Mouse (Mus musculus): Measurements from ENCODE around the gene Krtap1-5. TPM values are rescaled to one million over a fixed set of nuclear protein-coding genes. Genes with fewer than 3 reads are reported as not detected.
"Not testable (repeated sequence)": the region's sequence is repeated elsewhere in the genome, so short reads cannot be mapped to it uniquely, and the experiment has no call there.

Krtap1-5 gene
- polyA plus RNA-seq (2015; fragmentation: Nextera tagmentation; extraction: Ambion mirVana) = not detected in 2 replicates

GRCm38 (mm10) chr11:99580636-99581035 is at the start of gene Krtap1-5:
Gene Krtap1-5 (minus strand): TSS chr11:99581016.
- Histone ChIP-seq H3K4me1 (replicated peaks) (no peaks in the 10 kb centered on the region), H3K9me3 (replicated peaks) (no peaks in the 10 kb centered on the region), H3K36me3 (no peaks in the 10 kb centered on the region), H3K27ac (no peak within 1 kb of the TSS), H3K4me2 (no peak within 1 kb of the TSS), H3K9ac (no peak within 1 kb of the TSS), H3K27me3 (no peaks in the 10 kb centered on the region), H3K4me3 (replicated peaks) (no peak within 1 kb of the TSS)
- WGBS (ENCODE audit: insufficient replicate concordance) = 72% methylated on average over 6 of the region's 6 CpGs
- ATAC-seq (ENCODE audit: low read depth) = no peak
- no peak for DNase-seq

DNA sequence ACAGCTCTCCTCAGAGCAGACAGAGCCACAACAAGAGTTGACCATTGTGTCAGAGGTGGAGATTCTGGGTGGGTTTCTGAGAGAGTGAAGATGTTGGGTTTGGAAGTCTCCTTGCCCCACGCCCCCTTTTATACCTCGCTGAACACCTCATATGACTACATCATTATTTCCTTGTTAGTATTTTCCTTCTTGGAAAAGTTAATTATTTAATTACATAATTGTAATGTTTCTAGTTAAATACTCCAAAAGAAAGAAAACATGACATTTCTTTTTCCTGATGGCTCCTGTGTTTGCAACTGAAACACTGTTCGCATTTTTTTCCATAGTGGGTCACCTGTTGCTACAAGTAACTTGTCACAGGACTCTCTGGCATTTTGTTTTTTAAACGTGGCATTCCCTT is 47.3 kb upstream of the Krtap1-5 start, which contains the start of gene Krtap4-1:
Gene Krtap4-1, minus strand, starts transcription at position 101 of the 400 bp plus-strand sequence.
- Histone ChIP-seq H3K4me1 (replicated peaks) (no peaks in the 10 kb centered on the region), H3K4me2 (no peak within 1 kb of the TSS), H3K36me3 (no peaks in the 10 kb centered on the region), H3K27ac (no peak within 1 kb of the TSS), H3K27me3 (no peaks in the 10 kb centered on the region), H3K9ac (no peak within 1 kb of the TSS), H3K9me3 (replicated peaks) (no peaks in the 10 kb centered on the region), H3K4me3 (replicated peaks) (no peak within 1 kb of the TSS)
- WGBS (ENCODE audit: insufficient replicate concordance) = 62% methylated on average over 4 of the region's 4 CpGs
- no peak for DNase-seq
- no peak for ATAC-seq (ENCODE audit: low read depth)

- DNase-seq (no peak), ATAC-seq (ENCODE audit: low read depth) (no peak)
- Histone ChIP-seq H3K9ac (no peak within 1 kb of the TSS), H3K27me3 (no peaks in the 10 kb centered on the region), H3K4me3 (replicated peaks) (no peak within 1 kb of the TSS), H3K4me2 (no peak within 1 kb of the TSS), H3K4me1 (replicated peaks) (no peaks in the 10 kb centered on the region), H3K36me3 (no peaks in the 10 kb centered on the region), H3K27ac (no peak within 1 kb of the TSS), H3K9me3 (replicated peaks) (no peaks in the 10 kb centered on the region)
- WGBS (ENCODE audit: insufficient replicate concordance) = 57% methylated on average over 2 of the region's 2 CpGs
These were observed 39.5 kb upstream of the Krtap1-5 start, which contains the start of gene Gm11562 for GRCm38 (mm10) chr11:99620335-99620734. Gene Gm11562 (minus strand): TSS chr11:99620435.

DNA sequence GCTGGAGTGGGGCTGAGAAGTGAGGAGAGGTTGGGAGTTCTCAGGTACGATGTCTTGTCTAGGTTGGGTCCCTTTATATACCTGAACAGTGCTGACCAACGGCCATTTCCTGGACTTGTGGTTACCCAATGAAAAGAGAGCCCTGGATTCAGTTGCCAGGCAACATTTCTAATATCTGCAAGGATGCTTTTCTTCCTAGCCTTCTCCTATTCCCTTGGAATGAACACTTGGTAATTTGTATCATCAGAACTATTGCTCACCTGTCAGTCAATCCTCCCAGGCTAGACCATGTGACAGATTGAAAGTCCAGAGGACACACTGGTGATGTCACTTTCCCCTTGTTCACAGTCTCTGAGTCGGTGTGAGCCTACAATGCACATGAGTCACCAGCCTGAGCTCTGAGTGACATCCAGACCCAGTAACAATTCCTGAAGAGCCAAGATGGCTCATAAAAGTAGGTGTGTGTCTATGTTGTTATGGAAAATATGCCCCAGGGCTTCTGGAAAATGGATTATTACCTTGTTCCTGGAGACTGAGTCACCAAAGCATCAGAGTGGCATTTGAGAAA is 34.1 kb upstream of the Krtap1-5 start, which contains the start of gene Krtap2-4:
Gene Krtap2-4, minus strand, starts transcription at position 51 of the 568 bp plus-strand sequence.
- Histone ChIP-seq H3K27ac (no peak within 1 kb of the TSS), H3K4me2 (no peak within 1 kb of the TSS), H3K9ac (no peak within 1 kb of the TSS), H3K4me1 (replicated peaks) (no peaks in the 10 kb centered on the region), H3K9me3 (replicated peaks) (no peaks in the 10 kb centered on the region), H3K4me3 (replicated peaks) (no peak within 1 kb of the TSS), H3K27me3 (no peaks in the 10 kb centered on the region), H3K36me3 (no peaks in the 10 kb centered on the region)
- 45% methylated on average over 3 of the region's 3 CpGs for WGBS (ENCODE audit: insufficient replicate concordance)
- no peak for DNase-seq
- no peak for ATAC-seq (ENCODE audit: low read depth)

DNA sequence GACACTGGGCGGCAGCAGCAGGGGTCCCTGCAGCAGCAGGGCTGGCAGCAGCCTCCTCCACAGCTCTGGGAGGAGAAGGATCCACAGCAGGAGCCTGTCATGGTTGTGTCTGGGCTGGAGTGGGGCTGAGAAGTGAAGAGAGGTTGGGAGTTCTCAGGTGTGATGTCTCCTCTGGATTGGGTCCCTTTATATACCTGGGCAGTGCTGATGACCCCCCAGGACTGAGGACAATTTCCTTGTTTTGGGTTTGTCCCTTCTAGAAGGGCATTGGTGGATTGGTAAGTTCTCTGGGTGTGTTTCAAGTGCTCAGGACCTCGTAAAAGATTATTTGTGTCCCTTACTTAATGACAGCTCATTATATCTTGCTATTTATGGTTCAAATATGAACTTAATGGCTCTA is 29.3 kb upstream of the Krtap1-5 start, which contains the start of gene Gm11937:
Gene Gm11937, minus strand, starts transcription at position 101 of the 400 bp plus-strand sequence.
- not testable (repeated sequence) for DNase-seq; H3K27ac ChIP-seq; H3K27me3 ChIP-seq; H3K9ac ChIP-seq; H3K4me2 ChIP-seq; H3K9me3 ChIP-seq (replicated peaks); H3K4me1 ChIP-seq (replicated peaks); ATAC-seq (ENCODE audit: low read depth); H3K4me3 ChIP-seq (replicated peaks); H3K36me3 ChIP-seq
- 48% methylated on average over 1 of the region's 2 CpGs for WGBS (ENCODE audit: insufficient replicate concordance)

- no peaks in the 10 kb centered on the region for H3K27me3 ChIP-seq
- H3K9ac ChIP-seq = no peak overlapping the region
- H3K4me3 ChIP-seq (replicated peaks) = no peak overlapping the region
- ATAC-seq (ENCODE audit: low read depth) (no peak), DNase-seq (no peak)
- no peaks in the 10 kb centered on the region for H3K9me3 ChIP-seq (replicated peaks)
- H3K4me1 ChIP-seq (replicated peaks) = no peaks in the 10 kb centered on the region
- H3K4me2 ChIP-seq = no peak overlapping the region
- no peaks in the 10 kb centered on the region for H3K36me3 ChIP-seq
- no peak overlapping the region for H3K27ac ChIP-seq
- WGBS (ENCODE audit: insufficient replicate concordance) = 43% methylated on average over 1 of the region's 1 CpGs
These were observed 28.3 kb upstream of the Krtap1-5 start for GRCm38 (mm10) chr11:99609126-99609525.

- not testable (repeated sequence) for H3K4me1 ChIP-seq (replicated peaks); H3K27ac ChIP-seq; H3K4me3 ChIP-seq (replicated peaks); H3K9me3 ChIP-seq (replicated peaks); DNase-seq; H3K4me2 ChIP-seq; H3K36me3 ChIP-seq; H3K27me3 ChIP-seq; H3K9ac ChIP-seq; ATAC-seq (ENCODE audit: low read depth)
- 35% methylated on average over 1 of the region's 1 CpGs for WGBS (ENCODE audit: insufficient replicate concordance)
These were observed 22.4 kb upstream of the Krtap1-5 start, which contains the start of gene Gm11938 for GRCm38 (mm10) chr11:99603208-99603607. Gene Gm11938 (minus strand): TSS chr11:99603308.

DNA sequence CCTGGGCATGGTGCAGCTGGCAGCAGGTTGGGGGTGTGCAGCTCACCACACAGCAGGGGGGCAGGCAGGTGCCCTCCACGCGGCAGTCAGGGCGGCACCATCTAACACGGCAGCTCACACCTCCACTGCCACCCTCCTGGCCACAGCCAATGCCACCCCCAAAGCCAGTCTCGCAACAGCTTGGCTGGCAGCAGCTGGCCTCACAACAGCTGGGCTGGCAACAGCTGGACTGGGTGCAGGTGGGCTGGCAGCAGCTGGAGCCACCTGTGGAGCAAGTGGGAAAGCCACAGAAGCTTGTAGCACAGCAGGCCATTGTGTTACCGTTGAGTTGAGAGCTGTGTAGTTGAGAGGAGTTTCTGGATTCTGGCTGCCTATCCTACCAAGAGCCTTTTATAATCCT is 16.9 kb upstream of the Krtap1-5 start, which contains the start of gene Krtap9-3:
Gene Krtap9-3, minus strand, starts transcription at position 364 of the 400 bp plus-strand sequence.
- H3K9ac ChIP-seq; H3K4me1 ChIP-seq (replicated peaks); ATAC-seq (ENCODE audit: low read depth); H3K9me3 ChIP-seq (replicated peaks); H3K27me3 ChIP-seq; DNase-seq; H3K4me2 ChIP-seq; H3K36me3 ChIP-seq; H3K4me3 ChIP-seq (replicated peaks); H3K27ac ChIP-seq: not testable (repeated sequence)
- WGBS (ENCODE audit: insufficient replicate concordance) = 67% methylated on average over 6 of the region's 6 CpGs

DNA sequence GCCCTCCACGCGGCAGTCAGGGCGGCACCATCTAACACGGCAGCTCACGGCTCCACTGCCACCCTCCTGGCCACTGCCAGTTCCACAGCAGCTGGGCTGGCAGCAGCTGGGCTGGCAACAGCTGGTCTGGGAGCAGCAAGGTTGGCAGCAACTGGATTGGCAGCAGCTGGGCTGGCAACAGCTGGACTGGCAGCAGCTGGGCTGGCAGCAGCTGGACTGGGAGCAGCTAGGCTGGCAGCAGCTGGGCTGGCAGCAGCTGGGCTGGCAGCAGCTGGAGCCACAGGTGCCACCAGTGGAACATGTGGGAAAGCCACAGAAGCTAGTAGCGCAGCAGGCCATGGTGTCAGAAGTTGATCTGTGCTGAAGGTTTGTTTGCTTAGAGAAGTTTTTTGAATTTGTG is 10.2 kb upstream of the Krtap1-5 start, which contains the start of gene Krtap1-3:
Gene Krtap1-3, minus strand, starts transcription at position 359 of the 400 bp plus-strand sequence.
- no peaks in the 10 kb centered on the region for H3K36me3 ChIP-seq
- H3K27ac ChIP-seq = no peak within 1 kb of the TSS
- 75% methylated on average over 6 of the region's 6 CpGs for WGBS (ENCODE audit: insufficient replicate concordance)
- no peak within 1 kb of the TSS for H3K4me3 ChIP-seq (replicated peaks)
- no peak for ATAC-seq (ENCODE audit: low read depth)
- no peak within 1 kb of the TSS for H3K9ac ChIP-seq
- DNase-seq = no peak
- no peaks in the 10 kb centered on the region for H3K9me3 ChIP-seq (replicated peaks)
- no peaks in the 10 kb centered on the region for H3K4me1 ChIP-seq (replicated peaks)
- H3K27me3 ChIP-seq = no peaks in the 10 kb centered on the region
- no peak within 1 kb of the TSS for H3K4me2 ChIP-seq

- H3K36me3 ChIP-seq = no peaks in the 10 kb centered on the region
- no peak for ATAC-seq (ENCODE audit: low read depth)
- H3K27ac ChIP-seq = no peak overlapping the region
- no peaks in the 10 kb centered on the region for H3K9me3 ChIP-seq (replicated peaks)
- no peak overlapping the region for H3K4me3 ChIP-seq (replicated peaks)
- DNase-seq = no peak
- H3K9ac ChIP-seq = no peak overlapping the region
- H3K4me1 ChIP-seq (replicated peaks) = no peaks in the 10 kb centered on the region
- H3K27me3 ChIP-seq = no peaks in the 10 kb centered on the region
- 74% methylated on average over 7 of the region's 7 CpGs for WGBS (ENCODE audit: insufficient replicate concordance)
- H3K4me2 ChIP-seq = no peak overlapping the region
These were observed 4.3 kb upstream of the Krtap1-5 start for GRCm38 (mm10) chr11:99585096-99585495.

DNA sequence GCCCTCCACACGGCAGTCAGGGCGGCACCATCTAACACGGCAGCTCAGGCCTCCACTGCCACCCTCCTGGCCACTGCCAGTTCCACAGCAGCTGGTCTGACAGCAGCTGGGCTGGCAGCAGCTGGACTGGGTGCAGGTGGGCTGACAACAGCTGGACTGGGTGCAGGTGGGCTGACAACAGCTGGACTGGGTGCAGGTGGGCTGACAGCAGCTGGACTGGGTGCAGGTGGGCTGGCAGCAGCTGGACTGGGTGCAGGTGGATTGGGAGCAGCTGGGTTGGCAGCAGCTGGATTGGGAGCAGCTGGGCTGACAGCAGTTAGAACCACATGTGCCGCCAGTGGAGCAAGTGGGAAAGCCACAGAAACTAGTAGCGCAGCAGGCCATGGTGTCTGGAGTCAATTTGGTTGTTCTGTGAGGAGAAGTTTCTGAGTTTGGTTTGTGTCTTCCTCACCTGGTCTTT is 2.5 kb upstream of the Krtap1-5 start, which contains the start of gene Krtap1-4:
Gene Krtap1-4, minus strand, starts transcription at position 410 of the 460 bp plus-strand sequence.
- DNase-seq = no peak
- H3K36me3 ChIP-seq = no peaks in the 10 kb centered on the region
- no peak for ATAC-seq (ENCODE audit: low read depth)
- WGBS (ENCODE audit: insufficient replicate concordance) = 62% methylated on average over 5 of the region's 5 CpGs
- H3K27me3 ChIP-seq = no peaks in the 10 kb centered on the region
- H3K9me3 ChIP-seq (replicated peaks) = no peaks in the 10 kb centered on the region
- no peak within 1 kb of the TSS for H3K27ac ChIP-seq
- no peak within 1 kb of the TSS for H3K4me3 ChIP-seq (replicated peaks)
- H3K4me1 ChIP-seq (replicated peaks) = no peaks in the 10 kb centered on the region
- H3K9ac ChIP-seq = no peak within 1 kb of the TSS
- H3K4me2 ChIP-seq = no peak within 1 kb of the TSS

DNA sequence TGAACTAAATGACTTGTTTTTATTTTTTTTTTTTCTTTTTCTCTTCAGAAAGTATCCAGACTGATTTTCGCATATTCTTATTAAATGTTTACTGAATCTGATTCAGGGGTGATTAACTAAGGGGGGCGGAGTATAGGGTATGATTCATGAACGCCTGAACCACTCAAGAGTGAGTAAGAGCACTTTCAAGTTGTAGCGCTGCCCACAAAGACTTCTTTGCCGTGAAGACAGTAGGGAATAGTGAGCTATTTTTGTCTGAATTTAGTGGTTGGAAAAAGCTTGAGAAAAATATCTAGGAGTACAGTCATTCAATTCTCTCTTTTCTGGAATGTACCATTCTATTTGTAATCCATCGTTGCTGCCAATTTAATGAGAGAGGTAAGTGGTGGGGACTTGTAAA is 748 bp upstream of the Krtap1-5 start:
- no peaks in the 10 kb centered on the region for H3K27me3 ChIP-seq
- 63% methylated on average over 6 of the region's 6 CpGs for WGBS (ENCODE audit: insufficient replicate concordance)
- ATAC-seq (ENCODE audit: low read depth) = no peak
- no peaks in the 10 kb centered on the region for H3K9me3 ChIP-seq (replicated peaks)
- DNase-seq = no peak
- no peaks in the 10 kb centered on the region for H3K4me1 ChIP-seq (replicated peaks)
- H3K36me3 ChIP-seq = no peaks in the 10 kb centered on the region
- no peak overlapping the region for H3K27ac ChIP-seq
- H3K9ac ChIP-seq = no peak overlapping the region
- no peak overlapping the region for H3K4me2 ChIP-seq
- H3K4me3 ChIP-seq (replicated peaks) = no peak overlapping the region

Data from liver, embryonic 13.5 days (tissue).